Mouse (Mus musculus): ENCODE results near the gene Zranb3.

DNA sequence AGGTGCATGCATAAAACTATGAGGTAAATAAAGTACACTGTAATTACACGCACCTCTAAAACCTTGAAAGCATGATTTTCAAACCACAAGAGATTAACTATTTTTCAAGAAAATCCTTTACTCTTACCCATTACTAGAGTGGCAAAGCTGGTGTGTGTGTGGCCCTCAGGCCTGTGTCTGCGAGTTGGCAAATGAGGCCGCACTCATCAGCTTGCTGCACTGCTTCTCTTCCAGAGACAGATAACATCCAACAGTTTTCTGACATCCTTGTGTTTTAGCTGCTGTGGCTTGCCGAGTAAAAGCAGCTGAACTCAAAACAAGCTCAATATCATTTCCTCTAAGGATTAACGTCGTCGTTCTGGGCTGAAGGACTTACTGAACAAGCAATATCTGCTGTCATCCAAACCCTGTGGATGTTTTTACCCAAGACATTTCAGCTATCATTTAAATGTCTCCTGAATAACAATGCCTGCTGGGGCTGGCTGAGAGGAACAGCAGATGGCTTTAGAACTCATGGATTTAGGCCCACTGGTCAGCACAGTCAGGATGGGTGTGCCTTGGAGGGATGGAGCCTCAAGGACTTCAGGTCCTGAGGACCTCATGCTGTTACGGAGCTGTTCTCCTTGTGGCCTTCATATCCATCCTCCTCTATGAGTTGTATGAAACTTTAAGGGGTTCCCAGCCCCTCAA, 42.0 kb downstream of the Zranb3 start:
- TF ChIP-seq CTCF (IDR thresholded peaks at IDR 0.05; ENCODE audit: extremely low read depth, insufficient read depth, insufficient read length, insufficient replicate concordance) (no peak), POLR2A (IDR thresholded peaks at IDR 0.05; ENCODE audit: low read depth, low read length) (no peak)
